Mouse (Mus musculus): Measurements from ENCODE around the gene Fgfbp3.

DNA sequence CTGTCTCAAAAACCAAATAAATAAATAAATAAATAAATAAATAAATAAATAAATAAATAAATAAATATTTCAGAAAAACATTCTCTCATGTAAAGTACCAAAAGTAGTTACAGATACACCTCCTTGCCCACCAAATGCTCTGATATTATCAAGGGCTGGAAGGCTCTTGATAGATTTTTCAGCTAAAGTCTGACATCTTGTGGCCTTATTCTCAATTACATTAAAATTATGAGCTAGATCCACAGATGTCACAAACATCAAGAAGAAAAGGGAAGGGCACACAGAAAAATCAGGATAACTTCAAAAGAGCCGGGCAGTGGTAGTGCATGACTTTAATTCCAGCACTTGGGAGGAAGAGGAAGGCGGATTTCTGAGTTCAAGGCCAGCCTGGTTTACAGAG lies 2.6 kb upstream of the Fgfbp3 start:
- TF ChIP-seq CTCF (IDR thresholded peaks at IDR 0.05; ENCODE audit: low read depth), result 0 out of 2 replicates have a peak, but pooled peaks have one; percentile 18
- TF ChIP-seq EP300 (IDR thresholded peaks at IDR 0.05; ENCODE audit: low read depth), result no peak
